Mouse (Mus musculus) lung, embryonic 14.5 days (tissue): ENCODE data around the gene Gm5483. TPM values are rescaled to one million over a fixed set of nuclear protein-coding genes. Genes with fewer than 3 reads are reported as not detected.
"Not testable (repeated sequence)": the region's sequence is repeated elsewhere in the genome, so short reads cannot be mapped to it uniquely, and the experiment has no call there.

ENCODE experiments used
- ATAC-seq: fragments of 200-750 bp; cut with Nextera tagmentation; 2 replicates; pipeline ENCODE4 v1.8.0; 2017; ENCODE audit warnings: mild to moderate bottlenecking, moderate TSS enrichment, moderate library complexity; ENCODE audit not compliant: insufficient read depth
- DNase-seq: peaks from one replicate; pipeline ENCODE4 v3.0.0-alpha.2; 2015
- H3K27ac ChIP-seq: fragments of 300-500 bp; sonication (generic); 2 replicates; pipeline ENCODE4 v1.5.1; 2014; ENCODE audit warnings: low read depth, mild to moderate bottlenecking, moderate library complexity
- H3K27me3 ChIP-seq: fragments of 300-500 bp; sonication (generic); 2 replicates; pipeline ENCODE4 v1.6.1; 2014; ENCODE audit warnings: low read length, control low read depth; ENCODE audit not compliant: insufficient read depth
- H3K36me3 ChIP-seq: fragments of 300-500 bp; sonication (generic); 2 replicates; pipeline ENCODE4 v1.6.1; 2014; ENCODE audit warnings: control low read depth; ENCODE audit not compliant: insufficient read depth
- H3K4me1 ChIP-seq: fragments of 300-500 bp; sonication (generic); 2 replicates; pipeline ENCODE4 v1.6.1; 2014; ENCODE audit warnings: antibody characterized with exemption, control low read depth; ENCODE audit not compliant: insufficient read depth
- H3K4me2 ChIP-seq: fragments of 300-500 bp; sonication (generic); 2 replicates; pipeline ENCODE4 v1.6.1; 2014; ENCODE audit warnings: mild to moderate bottlenecking
- H3K4me3 ChIP-seq: fragments of 300-500 bp; sonication (generic); 2 replicates; pipeline ENCODE4 v1.5.1; 2014; ENCODE audit warnings: low read depth, low read length
- H3K9ac ChIP-seq: fragments of 300-500 bp; sonication (generic); 2 replicates; pipeline ENCODE4 v1.6.1; 2014
- H3K9me3 ChIP-seq: fragments of 300-500 bp; sonication (generic); 2 replicates; pipeline ENCODE4 v1.6.1; 2016; ENCODE audit warnings: low read depth, low read length, control low read depth
- CTCF ChIP-seq: IDR thresholded peaks from 2 replicates; pipeline ENCODE4 v1.5.1; 2016; ENCODE audit warnings: antibody characterized with exemption, low read depth
- WGBS: fragments of 180-500 bp; shearing (Covaris S2); extraction: QIAGEN DNeasy Blood & Tissue Kit; methylation state at CpG from one replicate; pipeline ENCODE4 v1.1.7; 2014; 5-methylcytosine and 5-hydroxymethylcytosine counted together
- polyA plus RNA-seq: library from polyadenylated mRNA; unstranded; fragments of >200 nt; fragmentation: Nextera tagmentation; extraction: Ambion mirVana; gene quantifications from 2 replicates; pipeline ENCODE4 v1.2.1, GENCODE M21; 2014

The Gm5483 gene
- polyA plus RNA-seq, result 0.70 and 2.7 TPM in 2 replicates

GRCm38 (mm10) chr16:36183912-36184311 is at the start of gene Gm5483:
Gm5483 (plus strand) TSS chr16:36184212.
- ATAC-seq, H3K27me3 ChIP-seq: not testable (repeated sequence)
- 83% methylated on average over 4 of the region's 4 CpGs for WGBS

GRCm38 (mm10) chr16:36138201-36138600 is 45.8 kb upstream of the Gm5483 start:
- WGBS, result 60% methylated on average over 2 of the region's 2 CpGs
- H3K9ac ChIP-seq, result no peak overlapping the region
- H3K4me1 ChIP-seq, result no peaks in the 10 kb centered on the region
- H3K27me3 ChIP-seq, result no peaks in the 10 kb centered on the region
- H3K4me3 ChIP-seq, result no peak overlapping the region
- DNase-seq, result no peak
- H3K27ac ChIP-seq, result no peak overlapping the region
- TF ChIP-seq CTCF, result no peak
- no peaks in the 10 kb centered on the region for H3K9me3 ChIP-seq
- no peak overlapping the region for H3K4me2 ChIP-seq
- H3K36me3 ChIP-seq, result no peaks in the 10 kb centered on the region
- ATAC-seq, result no peak

More at GRCm38 (mm10) chr16:36183912-36184311, at the start of gene Gm5483:
- not testable (repeated sequence) for H3K27ac ChIP-seq, H3K36me3 ChIP-seq, H3K4me3 ChIP-seq, H3K9ac ChIP-seq, H3K4me2 ChIP-seq, DNase-seq, H3K4me1 ChIP-seq, H3K9me3 ChIP-seq

- no peak for TF ChIP-seq CTCF
- ATAC-seq, result no peak
- no peaks in the 10 kb centered on the region for H3K36me3 ChIP-seq
These were observed 27.5 kb upstream of the Gm5483 start, which contains the start of gene Stfa2l1 for GRCm38 (mm10) chr16:36156402-36156975. Stfa2l1 (plus strand) TSS chr16:36156811.

GRCm38 (mm10) chr16:36167841-36168240 is 16.2 kb upstream of the Gm5483 start:
- 88% methylated on average over 9 of the region's 10 CpGs for WGBS
- H3K4me1 ChIP-seq, DNase-seq, H3K36me3 ChIP-seq, H3K27ac ChIP-seq, ATAC-seq, H3K9ac ChIP-seq, H3K4me3 ChIP-seq, H3K9me3 ChIP-seq, H3K4me2 ChIP-seq, H3K27me3 ChIP-seq: not testable (repeated sequence)

More at GRCm38 (mm10) chr16:36156402-36156975, 27.5 kb upstream of the Gm5483 start, which contains the start of gene Stfa2l1:
- no peaks in the 10 kb centered on the region for H3K9me3 ChIP-seq
- H3K4me1 ChIP-seq, result no peaks in the 10 kb centered on the region
- H3K9ac ChIP-seq, result no peak within 1 kb of the TSS
- no peak within 1 kb of the TSS for H3K4me3 ChIP-seq
- no peak for DNase-seq
- H3K27ac ChIP-seq, result no peak within 1 kb of the TSS
- H3K27me3 ChIP-seq, result no peaks in the 10 kb centered on the region
- H3K4me2 ChIP-seq, result no peak within 1 kb of the TSS

GRCm38 (mm10) chr16:36176108-36176507 is 7.9 kb upstream of the Gm5483 start:
- Histone ChIP-seq H3K4me2 (no peak overlapping the region), H3K27me3 (no peaks in the 10 kb centered on the region), H3K4me3 (no peak overlapping the region), H3K9me3 (no peaks in the 10 kb centered on the region), H3K27ac (no peak overlapping the region), H3K9ac (no peak overlapping the region), H3K36me3 (no peaks in the 10 kb centered on the region), H3K4me1 (no peaks in the 10 kb centered on the region)
- DNase-seq (no peak), ATAC-seq (no peak)
- TF ChIP-seq CTCF, result no peak

GRCm38 (mm10) chr16:36179910-36180309 is 4.1 kb upstream of the Gm5483 start:
- H3K27ac ChIP-seq, result no peak overlapping the region
- no peak overlapping the region for H3K4me2 ChIP-seq
- no peaks in the 10 kb centered on the region for H3K9me3 ChIP-seq
- no peak overlapping the region for H3K9ac ChIP-seq
- no peaks in the 10 kb centered on the region for H3K27me3 ChIP-seq
- DNase-seq, result no peak
- TF ChIP-seq CTCF, result no peak
- WGBS, result 76% methylated on average over 2 of the region's 2 CpGs
- no peak overlapping the region for H3K4me3 ChIP-seq
- H3K36me3 ChIP-seq, result no peaks in the 10 kb centered on the region
- no peaks in the 10 kb centered on the region for H3K4me1 ChIP-seq
- no peak for ATAC-seq

- DNase-seq (no peak), ATAC-seq (no peak)
- H3K9ac ChIP-seq, result no peak overlapping the region
- no peak for TF ChIP-seq CTCF
- no peak overlapping the region for H3K4me2 ChIP-seq
- no peaks in the 10 kb centered on the region for H3K9me3 ChIP-seq
- H3K4me1 ChIP-seq, result no peaks in the 10 kb centered on the region
- no peaks in the 10 kb centered on the region for H3K36me3 ChIP-seq
- 56% methylated on average over 19 of the region's 19 CpGs for WGBS
- H3K27me3 ChIP-seq, result no peaks in the 10 kb centered on the region
- H3K4me3 ChIP-seq, result no peak overlapping the region
- no peak overlapping the region for H3K27ac ChIP-seq
These were observed 15.2 kb downstream of the Gm5483 start for GRCm38 (mm10) chr16:36199226-36199625.
